Mouse (Mus musculus): ENCODE measurements around the gene Gimap3. TPM values are rescaled to one million over a fixed set of nuclear protein-coding genes. Genes with fewer than 3 reads are reported as not detected.

Gimap3 gene
- polyA plus RNA-seq, 1 experiment from 2014 or later: 0.08 TPM

- H3K9ac ChIP-seq (ENCODE audit: low read length): no peak overlapping the region
- no peak for ATAC-seq (ENCODE audit: low read depth)
- no peak overlapping the region for H3K4me3 ChIP-seq (ENCODE audit: low read length)
- peaks cover 8% of the 10 kb centered on the region; the same call in 1 of the 2 replicates for H3K27me3 ChIP-seq (ENCODE audit: control insufficient read depth, insufficient read depth, low read depth, low read length)
- H3K9me3 ChIP-seq (ENCODE audit: control insufficient read depth, low read length): no peaks in the 10 kb centered on the region
- no peak overlapping the region for H3K4me2 ChIP-seq (ENCODE audit: low read depth, low read length)
- peaks cover 14% of the 10 kb centered on the region for H3K4me1 ChIP-seq (replicated peaks; ENCODE audit: control insufficient read depth, insufficient read depth, low read length)
- H3K27ac ChIP-seq (ENCODE audit: low read length): no peak overlapping the region
- WGBS: 83% methylated on average over 5 of the region's 5 CpGs
- no peaks in the 10 kb centered on the region for H3K36me3 ChIP-seq (ENCODE audit: control insufficient read depth, insufficient read depth, low read length)
Observed at GRCm38 (mm10) chr6:48737688-48738087, 33.0 kb downstream of the Gimap3 start.

GRCm38 (mm10) chr6:48737053-48737452 lies 33.6 kb downstream of the Gimap3 start:
- no peak for ATAC-seq (ENCODE audit: low read depth)
- Histone ChIP-seq H3K9me3 (ENCODE audit: control insufficient read depth, low read length) (no peaks in the 10 kb centered on the region), H3K36me3 (ENCODE audit: control insufficient read depth, insufficient read depth, low read length) (no peaks in the 10 kb centered on the region), H3K4me2 (ENCODE audit: low read depth, low read length) (no peak overlapping the region), H3K4me1 (replicated peaks; ENCODE audit: control insufficient read depth, insufficient read depth, low read length) (0 out of 2 replicates have a peak, but pooled peaks cover 8% of the 10 kb centered on the region), H3K27me3 (ENCODE audit: control insufficient read depth, insufficient read depth, low read depth, low read length) (peaks cover 3% of the 10 kb centered on the region; the same call in 1 of the 2 replicates), H3K27ac (ENCODE audit: low read length) (no peak overlapping the region), H3K9ac (ENCODE audit: low read length) (no peak overlapping the region), H3K4me3 (ENCODE audit: low read length) (no peak overlapping the region)
- WGBS: 72% methylated on average over 2 of the region's 2 CpGs

GRCm38 (mm10) chr6:48733660-48734059 lies 37.0 kb downstream of the Gimap3 start:
- Histone ChIP-seq H3K4me1 (replicated peaks; ENCODE audit: control insufficient read depth, insufficient read depth, low read length) (no peaks in the 10 kb centered on the region), H3K4me3 (ENCODE audit: low read length) (no peak overlapping the region), H3K36me3 (ENCODE audit: control insufficient read depth, insufficient read depth, low read length) (no peaks in the 10 kb centered on the region), H3K9ac (ENCODE audit: low read length) (no peak overlapping the region), H3K9me3 (ENCODE audit: control insufficient read depth, low read length) (no peaks in the 10 kb centered on the region), H3K4me2 (ENCODE audit: low read depth, low read length) (no peak overlapping the region), H3K27me3 (ENCODE audit: control insufficient read depth, insufficient read depth, low read depth, low read length) (no peaks in the 10 kb centered on the region), H3K27ac (ENCODE audit: low read length) (no peak overlapping the region)
- 90% methylated on average over 1 of the region's 1 CpGs for WGBS
- ATAC-seq (ENCODE audit: low read depth): no peak

- no peak overlapping the region for H3K9ac ChIP-seq (ENCODE audit: low read length)
- H3K9me3 ChIP-seq (ENCODE audit: control insufficient read depth, low read length): no peaks in the 10 kb centered on the region
- H3K36me3 ChIP-seq (ENCODE audit: control insufficient read depth, insufficient read depth, low read length): no peaks in the 10 kb centered on the region
- H3K27ac ChIP-seq (ENCODE audit: low read length): no peak overlapping the region
- no peak overlapping the region for H3K4me2 ChIP-seq (ENCODE audit: low read depth, low read length)
- no peak for ATAC-seq (ENCODE audit: low read depth)
- no peaks in the 10 kb centered on the region for H3K27me3 ChIP-seq (ENCODE audit: control insufficient read depth, insufficient read depth, low read depth, low read length)
- no peaks in the 10 kb centered on the region for H3K4me1 ChIP-seq (replicated peaks; ENCODE audit: control insufficient read depth, insufficient read depth, low read length)
- 36% methylated on average over 8 of the region's 8 CpGs for WGBS
- H3K4me3 ChIP-seq (ENCODE audit: low read length): no peak overlapping the region
Observed at GRCm38 (mm10) chr6:48732864-48733304, 37.8 kb downstream of the Gimap3 start.

GRCm38 (mm10) chr6:48727761-48728160 lies 42.9 kb downstream of the Gimap3 start:
- Histone ChIP-seq H3K27me3 (ENCODE audit: control insufficient read depth, insufficient read depth, low read depth, low read length) (no peaks in the 10 kb centered on the region), H3K4me3 (ENCODE audit: low read length) (no peak overlapping the region), H3K9me3 (ENCODE audit: control insufficient read depth, low read length) (no peaks in the 10 kb centered on the region), H3K4me1 (replicated peaks; ENCODE audit: control insufficient read depth, insufficient read depth, low read length) (peaks cover 8% of the 10 kb centered on the region), H3K36me3 (ENCODE audit: control insufficient read depth, insufficient read depth, low read length) (no peaks in the 10 kb centered on the region), H3K4me2 (ENCODE audit: low read depth, low read length) (no peak overlapping the region), H3K9ac (ENCODE audit: low read length) (no peak overlapping the region), H3K27ac (ENCODE audit: low read length) (no peak overlapping the region)
- 68% methylated on average over 5 of the region's 5 CpGs for WGBS
- no peak for ATAC-seq (ENCODE audit: low read depth)

- Histone ChIP-seq H3K4me2 (ENCODE audit: low read depth, low read length) (no peak overlapping the region), H3K9me3 (ENCODE audit: control insufficient read depth, low read length) (no peaks in the 10 kb centered on the region), H3K4me3 (ENCODE audit: low read length) (no peak overlapping the region), H3K27me3 (ENCODE audit: control insufficient read depth, insufficient read depth, low read depth, low read length) (no peaks in the 10 kb centered on the region), H3K27ac (ENCODE audit: low read length) (no peak overlapping the region; the same call in 1 of the 2 replicates), H3K4me1 (replicated peaks; ENCODE audit: control insufficient read depth, insufficient read depth, low read length) (peaks cover 8% of the 10 kb centered on the region), H3K36me3 (ENCODE audit: control insufficient read depth, insufficient read depth, low read length) (no peaks in the 10 kb centered on the region), H3K9ac (ENCODE audit: low read length) (no peak overlapping the region)
- peak; percentile 90 for ATAC-seq (ENCODE audit: low read depth)
- 6% methylated on average over 1 of the region's 1 CpGs for WGBS
Observed at GRCm38 (mm10) chr6:48725476-48725875, 45.2 kb downstream of the Gimap3 start.

GRCm38 (mm10) chr6:48723468-48723867 lies 47.2 kb downstream of the Gimap3 start:
- Histone ChIP-seq H3K4me2 (ENCODE audit: low read depth, low read length) (no peak overlapping the region), H3K4me1 (replicated peaks; ENCODE audit: control insufficient read depth, insufficient read depth, low read length) (peaks cover 8% of the 10 kb centered on the region), H3K27me3 (ENCODE audit: control insufficient read depth, insufficient read depth, low read depth, low read length) (no peaks in the 10 kb centered on the region), H3K9ac (ENCODE audit: low read length) (no peak overlapping the region), H3K36me3 (ENCODE audit: control insufficient read depth, insufficient read depth, low read length) (no peaks in the 10 kb centered on the region), H3K27ac (ENCODE audit: low read length) (no peak overlapping the region), H3K4me3 (ENCODE audit: low read length) (no peak overlapping the region), H3K9me3 (ENCODE audit: control insufficient read depth, low read length) (no peaks in the 10 kb centered on the region)
- no peak for ATAC-seq (ENCODE audit: low read depth)
- 70% methylated on average over 8 of the region's 8 CpGs for WGBS

- Histone ChIP-seq H3K9ac (ENCODE audit: low read length) (no peak overlapping the region), H3K27ac (ENCODE audit: low read length) (no peak overlapping the region), H3K9me3 (ENCODE audit: control insufficient read depth, low read length) (no peaks in the 10 kb centered on the region), H3K4me2 (ENCODE audit: low read depth, low read length) (no peak overlapping the region), H3K27me3 (ENCODE audit: control insufficient read depth, insufficient read depth, low read depth, low read length) (no peaks in the 10 kb centered on the region), H3K4me1 (replicated peaks; ENCODE audit: control insufficient read depth, insufficient read depth, low read length) (peaks cover 2% of the 10 kb centered on the region), H3K4me3 (ENCODE audit: low read length) (no peak overlapping the region), H3K36me3 (ENCODE audit: control insufficient read depth, insufficient read depth, low read length) (no peaks in the 10 kb centered on the region)
- no peak for ATAC-seq (ENCODE audit: low read depth)
- 65% methylated on average over 4 of the region's 4 CpGs for WGBS
Observed at GRCm38 (mm10) chr6:48720326-48720725, 50.3 kb downstream of the Gimap3 start.

GRCm38 (mm10) chr6:48718455-48718854 lies 52.2 kb downstream of the Gimap3 start, which contains the start of the genes Gm28053 and Gimap7:
TSS of gene Gm28053 (plus strand) at chr6:48718607.
TSS of gene Gimap7 (plus strand) at chr6:48718621.
- no peak for ATAC-seq (ENCODE audit: low read depth)
- H3K36me3 ChIP-seq (ENCODE audit: control insufficient read depth, insufficient read depth, low read length): no peaks in the 10 kb centered on the region
- H3K4me3 ChIP-seq (ENCODE audit: low read length): no peak within 1 kb of the TSS
- no peaks in the 10 kb centered on the region for H3K9me3 ChIP-seq (ENCODE audit: control insufficient read depth, low read length)
- 59% methylated on average over 2 of the region's 2 CpGs for WGBS
- no peaks in the 10 kb centered on the region for H3K4me1 ChIP-seq (replicated peaks; ENCODE audit: control insufficient read depth, insufficient read depth, low read length)
- no peaks in the 10 kb centered on the region for H3K27me3 ChIP-seq (ENCODE audit: control insufficient read depth, insufficient read depth, low read depth, low read length)
- no peak within 1 kb of the TSS for H3K27ac ChIP-seq (ENCODE audit: low read length)
- no peak within 1 kb of the TSS for H3K9ac ChIP-seq (ENCODE audit: low read length)
- no peak within 1 kb of the TSS for H3K4me2 ChIP-seq (ENCODE audit: low read depth, low read length)

All from lung, embryonic 16.5 days (tissue).